In genomic region chr7:16994400-16994799, GRCm38 (mm10) we compare ENCODE assay signal across 8 mouse cellular contexts. TPM values are rescaled to one million over a fixed set of nuclear protein-coding genes. Genes with fewer than 3 reads are reported as not detected.
DNase-seq lines count a peak whose midpoint lies in the region; ATAC-seq and TF ChIP-seq lines count a peak whose summit lies in the region.

No protein-coding gene starts in this region.

- H3K4me3 ChIP-seq in spleen, adult 2 months (ENCODE audit: extremely low read depth, insufficient read depth, insufficient read length) = peak overlapping the region; percentile 22; the same call in 1 of the 2 replicates
- peak overlapping the region; percentile 61 for H3K4me3 ChIP-seq in liver, embryonic 11.5 days (ENCODE audit: low read depth, low read length)
- H3K4me3 ChIP-seq in stomach, embryonic 16.5 days (replicated peaks; ENCODE audit: low read length) = peak overlapping the region; percentile 61

- DNase-seq in embryo, embryonic 10.5 days (ENCODE audit: low spot score) = peak; percentile 44
- no peak for DNase-seq in embryo, embryonic 9.5 days (ENCODE audit: extremely low spot score)
- no peak for DNase-seq in spleen, adult 2 months (ENCODE audit: low read depth in 1 of 2, low spot score in 2 of 2)
- no peak for DNase-seq in spleen, adult 12 weeks (ENCODE audit: low spot score)
- no peak for DNase-seq in liver, embryonic 11.5 days (ENCODE audit: low spot score)
- DNase-seq in urinary bladder, postnatal 25 days (ENCODE audit: low spot score) = no peak
- DNase-seq in thymus, postnatal 14 days = no peak

- peak overlapping the region; percentile 70 for H3K9ac ChIP-seq in liver, embryonic 11.5 days (ENCODE audit: low read depth, low read length)
- peak overlapping the region; percentile 84 for H3K9ac ChIP-seq in stomach, embryonic 16.5 days (ENCODE audit: low read length)

- peak overlapping the region; percentile 71 for H3K4me2 ChIP-seq in liver, embryonic 11.5 days
- H3K4me2 ChIP-seq in stomach, embryonic 16.5 days (ENCODE audit: low read depth, low read length) = peak overlapping the region; percentile 81

- TF ChIP-seq POLR2A in spleen, adult 2 months (IDR thresholded peaks at IDR 0.05; ENCODE audit: low read depth, low read length) = no peak

- WGBS in spleen, adult 2 months = 24% methylated on average over 20 of the region's 20 CpGs
- WGBS in liver, embryonic 11.5 days = 8% methylated on average over 20 of the region's 20 CpGs
- 3% methylated on average over 20 of the region's 20 CpGs for WGBS in stomach, embryonic 16.5 days

- TF ChIP-seq CTCF in spleen, adult 2 months (IDR thresholded peaks at IDR 0.05; ENCODE audit: extremely low read depth, insufficient read depth, insufficient read length, insufficient replicate concordance) = no peak

- H3K4me1 ChIP-seq in spleen, adult 2 months (ENCODE audit: control insufficient read depth, insufficient read depth, insufficient read length) = peaks cover 7% of the 10 kb centered on the region; the same call in 1 of the 2 replicates
- H3K4me1 ChIP-seq in liver, embryonic 11.5 days (replicated peaks; ENCODE audit: control insufficient read depth, insufficient read depth, low read length) = peaks cover 38% of the 10 kb centered on the region
- peaks cover 65% of the 10 kb centered on the region for H3K4me1 ChIP-seq in stomach, embryonic 16.5 days (ENCODE audit: control insufficient read depth, insufficient read depth, low read length)

- H3K36me3 ChIP-seq in spleen, adult 2 months (ENCODE audit: control insufficient read depth, insufficient read depth, low read length) = no peaks in the 10 kb centered on the region
- H3K36me3 ChIP-seq in liver, embryonic 11.5 days (ENCODE audit: control insufficient read depth, insufficient read depth, low read length) = peaks cover 4% of the 10 kb centered on the region; the same call in 1 of the 2 replicates
- 0 out of 2 replicates have a peak, but pooled peaks cover 7% of the 10 kb centered on the region for H3K36me3 ChIP-seq in stomach, embryonic 16.5 days (ENCODE audit: control insufficient read depth, insufficient read depth, low read length)

- no peaks in the 10 kb centered on the region for H3K9me3 ChIP-seq in liver, embryonic 11.5 days (ENCODE audit: control insufficient read depth, low read length)
- no peaks in the 10 kb centered on the region for H3K9me3 ChIP-seq in stomach, embryonic 16.5 days (replicated peaks; ENCODE audit: control insufficient read depth, low read length)

- no peak for ATAC-seq in liver, embryonic 11.5 days (replicated peaks; ENCODE audit: low FRiP score)
- ATAC-seq in stomach, embryonic 16.5 days (ENCODE audit: insufficient read depth, low FRiP score) = no peak

- H3K27me3 ChIP-seq in spleen, adult 2 months (ENCODE audit: control insufficient read depth, insufficient read depth, low read length) = 0 out of 2 replicates have a peak, but pooled peaks cover 3% of the 10 kb centered on the region
- H3K27me3 ChIP-seq in liver, embryonic 11.5 days (replicated peaks; ENCODE audit: control insufficient read depth, insufficient read depth, low read length) = no peaks in the 10 kb centered on the region
- H3K27me3 ChIP-seq in stomach, embryonic 16.5 days (ENCODE audit: control insufficient read depth, insufficient read depth, low read length) = no peaks in the 10 kb centered on the region

- H3K27ac ChIP-seq in spleen, adult 2 months (ENCODE audit: insufficient read depth, low read length) = 0 out of 2 replicates have a peak overlapping the region, but pooled peaks have one; percentile 17
- H3K27ac ChIP-seq in liver, embryonic 11.5 days (ENCODE audit: low read depth, low read length) = peak overlapping the region; percentile 71; the same call in 1 of the 2 replicates
- H3K27ac ChIP-seq in stomach, embryonic 16.5 days (ENCODE audit: low read length) = peak overlapping the region; percentile 89

RNA-seq across cellular contexts. Expression of gene Ccdc8, which starts 1.9 kb away (rescaled TPM):
- polyA plus RNA-seq in spleen, adult 2 months (2012; rRNA removed) = 2.0 and 2.2 TPM in 2 replicates
- 13.2 and 13.5 TPM in 2 replicates for polyA plus RNA-seq in liver, embryonic 11.5 days (2014; fragmentation: Nextera tagmentation; extraction: Ambion mirVana)
- 40.4 and 45.1 TPM in 2 replicates for polyA plus RNA-seq in stomach, embryonic 16.5 days (2015; fragmentation: Nextera tagmentation; extraction: Ambion mirVana)

RNA-seq across cellular contexts. Expression of gene Gm42372, which starts 11.5 kb away (rescaled TPM):
- polyA plus RNA-seq in spleen, adult 2 months (2012; rRNA removed) = 0.40 and 0.42 TPM in 2 replicates
- 0.15 and 0.16 TPM in 2 replicates for polyA plus RNA-seq in liver, embryonic 11.5 days (2014; fragmentation: Nextera tagmentation; extraction: Ambion mirVana)
- polyA plus RNA-seq in stomach, embryonic 16.5 days (2015; fragmentation: Nextera tagmentation; extraction: Ambion mirVana) = 0.25 and 0.35 TPM in 2 replicates

RNA-seq across cellular contexts. Expression of gene Ppp5c, which starts 33.3 kb away (rescaled TPM):
- polyA plus RNA-seq in spleen, adult 2 months (2012; rRNA removed) = 212 and 265 TPM in 2 replicates
- polyA plus RNA-seq in liver, embryonic 11.5 days (2014; fragmentation: Nextera tagmentation; extraction: Ambion mirVana) = 124 and 128 TPM in 2 replicates
- 87.9 and 95.6 TPM in 2 replicates for polyA plus RNA-seq in stomach, embryonic 16.5 days (2015; fragmentation: Nextera tagmentation; extraction: Ambion mirVana)

RNA-seq across cellular contexts. Expression of gene Pnmal1, which starts 34.9 kb away (rescaled TPM):
- polyA plus RNA-seq in spleen, adult 2 months (2012; rRNA removed) = not detected in 2 replicates
- 0.18 and 0.52 TPM in 2 replicates for polyA plus RNA-seq in liver, embryonic 11.5 days (2014; fragmentation: Nextera tagmentation; extraction: Ambion mirVana)
- 3.2 and 3.4 TPM in 2 replicates for polyA plus RNA-seq in stomach, embryonic 16.5 days (2015; fragmentation: Nextera tagmentation; extraction: Ambion mirVana)

RNA-seq across cellular contexts. Expression of gene Pnmal2, which starts 49.9 kb away (rescaled TPM):
- polyA plus RNA-seq in spleen, adult 2 months (2012; rRNA removed) = 1.3 and 2.0 TPM in 2 replicates
- 0.58 and 0.80 TPM in 2 replicates for polyA plus RNA-seq in liver, embryonic 11.5 days (2014; fragmentation: Nextera tagmentation; extraction: Ambion mirVana)
- polyA plus RNA-seq in stomach, embryonic 16.5 days (2015; fragmentation: Nextera tagmentation; extraction: Ambion mirVana) = 7.8 and 10.2 TPM in 2 replicates

Comparison
In these comparisons a context has a peak if more than half of its experiments do, and no peak if none do; other contexts are left out.
1. H3K27ac ChIP-seq: peak in every context shown above with its lines; median percentile 89 in stomach, embryonic 16.5 days; 71 in liver, embryonic 11.5 days; 17 in spleen, adult 2 months.